Mouse (Mus musculus) E14TG2a.4 (cell line): ENCODE measurements around the gene Fam71f1.

Experiments
- CTCF ChIP-seq: conservative IDR thresholded peaks from 2 replicates; pipeline ENCODE4 v1.5.1; 2014; ENCODE audit warnings: low read length
- NANOG ChIP-seq: IDR thresholded peaks from 2 replicates; pipeline ENCODE4 v1.6.1; 2014; ENCODE audit warnings: borderline replicate concordance, low read length, mixed read lengths
- POU5F1 ChIP-seq: IDR thresholded peaks from 2 replicates; pipeline ENCODE4 v1.6.1; 2014; ENCODE audit warnings: low read length, borderline replicate concordance

DNA sequence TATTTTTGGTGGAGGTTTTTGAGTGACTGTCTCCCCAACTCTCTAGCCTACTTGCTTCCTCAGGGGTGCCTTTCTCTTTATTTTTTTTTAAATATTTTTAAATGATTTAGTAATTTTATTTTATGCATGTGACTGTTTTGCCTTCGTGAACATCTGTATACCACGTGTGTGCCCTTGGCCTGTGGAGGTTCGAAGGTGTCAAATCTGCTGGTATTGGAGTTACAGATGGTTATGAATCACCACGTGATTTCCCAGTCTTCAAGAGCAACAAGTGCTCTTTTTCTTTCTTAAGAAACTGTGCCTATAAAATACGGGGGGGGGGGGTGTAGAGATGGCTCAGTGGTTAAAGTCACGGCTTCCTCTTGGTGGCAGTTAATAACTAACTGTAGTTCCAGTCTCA is 2.6 kb downstream of the Fam71f1 start:
- TF ChIP-seq CTCF (no peak), NANOG (no peak), POU5F1 (no peak)
